Mouse (Mus musculus): ENCODE measurements at regions not wholly inside any gene's neighbourhood (a gene's known extent, or its start where the extent isn't known, plus 50 kb on each side); places are given as distances from the start of the nearest gene placed in this dataset.

DNA sequence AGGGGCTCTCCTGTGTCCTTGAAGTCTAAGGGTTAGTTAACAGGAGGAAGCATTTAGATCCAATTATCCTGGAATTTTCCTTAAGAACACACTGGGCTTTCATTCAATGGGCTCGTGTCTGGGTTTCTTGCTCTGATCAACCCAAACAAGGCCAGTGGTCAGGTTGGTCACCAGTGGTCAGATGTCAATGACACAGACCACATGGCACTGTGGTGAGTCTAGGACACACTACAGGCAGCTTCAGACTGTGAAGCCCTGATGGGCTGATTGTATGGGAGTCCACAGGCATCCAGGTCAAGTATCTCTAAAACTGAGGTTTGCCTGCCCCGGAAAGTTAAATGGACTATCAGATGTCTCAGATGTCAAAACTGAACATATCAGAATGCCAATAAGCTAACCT lies 1612.5 kb upstream of the Gulo start:
- no peak for TF ChIP-seq CTCF (IDR thresholded peaks at IDR 0.05; ENCODE audit: extremely low read depth, insufficient read depth, low read length)
- TF ChIP-seq POLR2A (IDR thresholded peaks at IDR 0.05; ENCODE audit: extremely low read depth, insufficient read depth, low read length), result no peak

Measured in cortical plate, adult 2 months (tissue).